Mouse (Mus musculus): ENCODE results near the gene Dgkh.

GRCm38 (mm10) chr14:78676457-78676856, 56.1 kb downstream of the Dgkh start:
- peak; percentile 57 for TF ChIP-seq CTCF (IDR thresholded peaks at IDR 0.05; ENCODE audit: low read depth)
- TF ChIP-seq EP300 (IDR thresholded peaks at IDR 0.05; ENCODE audit: low read depth) = no peak

All from heart, postnatal 0 days (tissue).